Mouse (Mus musculus) C2C12 (cell line): ENCODE data around the gene Fyn.

Experiments
- CTCF ChIP-seq: IDR thresholded peaks from one replicate; pipeline ENCODE4 v1.5.1; 2011; ENCODE audit not compliant: control insufficient read depth, insufficient read depth, insufficient read length
- FOSL1 ChIP-seq: IDR thresholded peaks from one replicate; pipeline ENCODE4 v1.8.0; 2011; ENCODE audit warnings: mild to moderate bottlenecking, low read length; ENCODE audit not compliant: poor library complexity, insufficient read depth, severe bottlenecking
- MAX ChIP-seq: IDR thresholded peaks from one replicate; pipeline ENCODE4 v1.6.1; 2011; ENCODE audit warnings: mild to moderate bottlenecking, control low read depth
- MYOD1 ChIP-seq: IDR thresholded peaks from one replicate; pipeline ENCODE4 v1.6.1; 2011; ENCODE audit warnings: low read depth; ENCODE audit not compliant: control insufficient read depth, insufficient read length
- MYOG ChIP-seq: IDR thresholded peaks from one replicate; pipeline ENCODE4 v1.6.1; 2011; ENCODE audit not compliant: control insufficient read depth, insufficient read length; ENCODE audit errors: extremely low read depth
- USF1 ChIP-seq: IDR thresholded peaks from one replicate; pipeline ENCODE4 v1.6.1; 2011; ENCODE audit warnings: low read depth, mild to moderate bottlenecking, control low read depth, moderate library complexity

GRCm38 (mm10) chr10:39503331-39503730, 134.7 kb downstream of the Fyn start:
- TF ChIP-seq MAX (no peak), CTCF (no peak), USF1 (no peak), FOSL1 (no peak), MYOD1 (no peak), MYOG (no peak)
